Mouse (Mus musculus) lung, postnatal 4 days (tissue): ENCODE results near the gene Zdhhc22.

Experiments used
- DNase-seq, 2 experiments: peaks; one replicate each; pipeline ENCODE4 v3.0.0; 2021

Gene Zdhhc22

GRCm38 (mm10) chr12:86934748-86935147, 55.5 kb downstream of the Zdhhc22 start:
- peak in 1 of 2 experiments; percentile 4 for DNase-seq

- peak; percentile 60 to 77 for DNase-seq
These were observed 57.7 kb downstream of the Zdhhc22 start for GRCm38 (mm10) chr12:86932575-86932952.

DNA sequence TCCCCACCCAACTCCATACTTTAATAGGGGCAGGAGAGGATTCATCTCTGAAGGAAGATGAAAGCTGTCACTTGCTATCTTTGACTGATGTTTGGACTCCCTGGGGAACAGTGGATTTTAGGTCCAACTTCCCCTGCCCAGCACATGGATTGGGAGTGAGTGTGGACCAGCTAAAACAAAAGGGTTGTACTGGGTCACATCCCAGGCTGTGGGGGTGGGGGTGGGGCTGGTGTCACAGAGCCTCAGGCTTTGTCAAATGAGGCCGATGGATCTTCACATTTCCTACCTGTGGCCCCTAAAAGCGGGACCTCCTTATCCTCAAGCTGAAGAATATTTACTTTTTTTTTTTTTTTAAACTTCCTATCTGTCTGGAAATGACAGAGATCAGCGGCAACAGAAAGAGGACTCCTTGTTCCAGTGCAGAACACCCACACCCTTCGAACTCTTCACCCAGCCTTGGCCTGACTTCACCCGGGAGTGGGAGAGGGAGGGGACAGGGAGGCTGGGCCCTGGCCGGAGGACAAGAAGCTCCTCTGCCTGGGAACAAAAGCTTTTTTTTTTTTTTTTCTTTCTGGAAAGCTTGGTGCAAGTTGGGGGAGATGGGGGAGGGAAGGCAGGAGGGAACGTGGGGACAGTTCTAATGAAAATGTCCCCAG, 58.2 kb downstream of the Zdhhc22 start:
- peak; percentile 74 to 89 for DNase-seq

DNA sequence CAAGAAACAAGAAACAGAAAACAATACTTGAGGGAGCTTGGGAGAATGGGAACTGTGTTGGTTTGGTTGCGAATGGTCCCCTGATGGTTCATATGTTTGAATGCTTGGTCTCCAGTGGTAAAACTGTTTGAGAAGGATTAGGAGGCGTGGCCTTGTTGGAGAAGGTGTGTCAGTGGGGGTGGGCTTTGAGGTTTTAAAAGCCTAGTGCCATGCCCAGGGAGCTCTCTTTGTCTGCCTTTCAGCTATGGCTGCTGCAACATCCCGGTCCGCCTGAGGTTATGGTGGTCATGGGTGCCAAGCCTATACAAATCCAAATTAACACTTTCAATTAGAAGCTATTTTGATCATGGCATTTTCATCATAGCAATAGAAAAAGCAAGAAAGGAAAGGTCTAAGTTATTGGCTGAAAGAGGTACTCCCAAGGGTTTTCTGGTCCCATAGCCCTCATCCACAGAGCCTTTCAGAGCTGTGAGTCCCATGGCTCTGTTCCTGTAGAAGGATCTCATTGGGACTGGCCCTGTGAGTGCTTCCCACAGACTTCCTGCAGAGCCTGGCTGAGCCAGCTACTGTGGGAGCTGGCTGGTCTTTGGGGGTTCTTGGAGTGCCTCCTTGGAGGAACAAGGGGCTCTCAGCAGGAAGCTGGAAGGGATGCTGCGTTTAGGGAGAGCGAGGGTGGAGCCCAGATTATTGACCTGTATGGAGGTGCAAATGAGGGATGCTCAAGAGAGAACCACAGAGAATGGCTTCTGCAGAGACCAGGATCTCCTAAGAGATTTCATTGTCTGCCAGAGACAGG, 59.1 kb downstream of the Zdhhc22 start:
- no peak for DNase-seq
